Mouse (Mus musculus): Measurements from ENCODE around the gene Ptbp2. TPM values are rescaled to one million over a fixed set of nuclear protein-coding genes. Genes with fewer than 3 reads are reported as not detected.

Ptbp2 gene
- polyA plus RNA-seq, 1 experiment, result 241 TPM

- no peak for DNase-seq (ENCODE audit: low read depth)
- TF ChIP-seq POLR2A (IDR thresholded peaks at IDR 0.05; ENCODE audit: borderline replicate concordance, extremely low read depth, insufficient read depth, insufficient read length, poor library complexity, severe bottlenecking) (no peak), CTCF (IDR thresholded peaks at IDR 0.05; ENCODE audit: borderline replicate concordance, extremely low read depth, insufficient read depth, insufficient read length) (no peak)
These were observed 20.5 kb downstream of the Ptbp2 start for GRCm38 (mm10) chr3:119763772-119764171.

GRCm38 (mm10) chr3:119761732-119762131, 22.5 kb downstream of the Ptbp2 start:
- no peak for DNase-seq (ENCODE audit: low read depth)
- TF ChIP-seq POLR2A (IDR thresholded peaks at IDR 0.05; ENCODE audit: borderline replicate concordance, extremely low read depth, insufficient read depth, insufficient read length, poor library complexity, severe bottlenecking) (no peak), CTCF (IDR thresholded peaks at IDR 0.05; ENCODE audit: borderline replicate concordance, extremely low read depth, insufficient read depth, insufficient read length) (no peak)

GRCm38 (mm10) chr3:119753791-119754190, 30.5 kb downstream of the Ptbp2 start:
- TF ChIP-seq POLR2A (IDR thresholded peaks at IDR 0.05; ENCODE audit: borderline replicate concordance, extremely low read depth, insufficient read depth, insufficient read length, poor library complexity, severe bottlenecking) (no peak), CTCF (IDR thresholded peaks at IDR 0.05; ENCODE audit: borderline replicate concordance, extremely low read depth, insufficient read depth, insufficient read length) (no peak)
- no peak for DNase-seq (ENCODE audit: low read depth)

- DNase-seq (ENCODE audit: low read depth), result no peak
- TF ChIP-seq CTCF (IDR thresholded peaks at IDR 0.05; ENCODE audit: borderline replicate concordance, extremely low read depth, insufficient read depth, insufficient read length) (no peak), POLR2A (IDR thresholded peaks at IDR 0.05; ENCODE audit: borderline replicate concordance, extremely low read depth, insufficient read depth, insufficient read length, poor library complexity, severe bottlenecking) (no peak)
These were observed 34.6 kb downstream of the Ptbp2 start for GRCm38 (mm10) chr3:119749551-119750249.

GRCm38 (mm10) chr3:119749140-119749539, 35.1 kb downstream of the Ptbp2 start:
- TF ChIP-seq POLR2A (IDR thresholded peaks at IDR 0.05; ENCODE audit: borderline replicate concordance, extremely low read depth, insufficient read depth, insufficient read length, poor library complexity, severe bottlenecking), result no peak

GRCm38 (mm10) chr3:119746656-119747055, 37.6 kb downstream of the Ptbp2 start:
- DNase-seq (ENCODE audit: low read depth), result no peak
- TF ChIP-seq CTCF (IDR thresholded peaks at IDR 0.05; ENCODE audit: borderline replicate concordance, extremely low read depth, insufficient read depth, insufficient read length), result no peak
- TF ChIP-seq POLR2A (IDR thresholded peaks at IDR 0.05; ENCODE audit: borderline replicate concordance, extremely low read depth, insufficient read depth, insufficient read length, poor library complexity, severe bottlenecking), result no peak

More at GRCm38 (mm10) chr3:119749140-119749539, 35.1 kb downstream of the Ptbp2 start:
- DNase-seq (ENCODE audit: low read depth), result no peak

GRCm38 (mm10) chr3:119745801-119746200, 38.5 kb downstream of the Ptbp2 start:
- no peak for DNase-seq (ENCODE audit: low read depth)
- TF ChIP-seq POLR2A (IDR thresholded peaks at IDR 0.05; ENCODE audit: borderline replicate concordance, extremely low read depth, insufficient read depth, insufficient read length, poor library complexity, severe bottlenecking), result no peak
- no peak for TF ChIP-seq CTCF (IDR thresholded peaks at IDR 0.05; ENCODE audit: borderline replicate concordance, extremely low read depth, insufficient read depth, insufficient read length)

GRCm38 (mm10) chr3:119729863-119730262, 54.4 kb downstream of the Ptbp2 start:
- TF ChIP-seq POLR2A (IDR thresholded peaks at IDR 0.05; ENCODE audit: borderline replicate concordance, extremely low read depth, insufficient read depth, insufficient read length, poor library complexity, severe bottlenecking) (no peak), CTCF (IDR thresholded peaks at IDR 0.05; ENCODE audit: borderline replicate concordance, extremely low read depth, insufficient read depth, insufficient read length) (no peak)
- no peak for DNase-seq (ENCODE audit: low read depth)

GRCm38 (mm10) chr3:119712066-119712465, 72.2 kb downstream of the Ptbp2 start:
- DNase-seq (ENCODE audit: low read depth), result no peak

GRCm38 (mm10) chr3:119711503-119711902, 72.8 kb downstream of the Ptbp2 start:
- TF ChIP-seq CTCF (IDR thresholded peaks at IDR 0.05; ENCODE audit: borderline replicate concordance, extremely low read depth, insufficient read depth, insufficient read length) (no peak), POLR2A (IDR thresholded peaks at IDR 0.05; ENCODE audit: borderline replicate concordance, extremely low read depth, insufficient read depth, insufficient read length, poor library complexity, severe bottlenecking) (no peak)
- DNase-seq (ENCODE audit: low read depth), result no peak

More at GRCm38 (mm10) chr3:119712066-119712465, 72.2 kb downstream of the Ptbp2 start:
- no peak for TF ChIP-seq POLR2A (IDR thresholded peaks at IDR 0.05; ENCODE audit: borderline replicate concordance, extremely low read depth, insufficient read depth, insufficient read length, poor library complexity, severe bottlenecking)
- TF ChIP-seq CTCF (IDR thresholded peaks at IDR 0.05; ENCODE audit: borderline replicate concordance, extremely low read depth, insufficient read depth, insufficient read length), result no peak

GRCm38 (mm10) chr3:119701467-119701866, 82.8 kb downstream of the Ptbp2 start:
- TF ChIP-seq POLR2A (IDR thresholded peaks at IDR 0.05; ENCODE audit: borderline replicate concordance, extremely low read depth, insufficient read depth, insufficient read length, poor library complexity, severe bottlenecking) (no peak), CTCF (IDR thresholded peaks at IDR 0.05; ENCODE audit: borderline replicate concordance, extremely low read depth, insufficient read depth, insufficient read length) (no peak)

GRCm38 (mm10) chr3:119684741-119685140, 99.5 kb downstream of the Ptbp2 start:
- TF ChIP-seq POLR2A (IDR thresholded peaks at IDR 0.05; ENCODE audit: borderline replicate concordance, extremely low read depth, insufficient read depth, insufficient read length, poor library complexity, severe bottlenecking) (no peak), CTCF (IDR thresholded peaks at IDR 0.05; ENCODE audit: borderline replicate concordance, extremely low read depth, insufficient read depth, insufficient read length) (no peak)
- peak; percentile 77 for DNase-seq (ENCODE audit: low read depth)

More at GRCm38 (mm10) chr3:119701467-119701866, 82.8 kb downstream of the Ptbp2 start:
- DNase-seq (ENCODE audit: low read depth), result no peak
